Mouse (Mus musculus): ENCODE results near the gene Morn5. TPM values are rescaled to one million over a fixed set of nuclear protein-coding genes. Genes with fewer than 3 reads are reported as not detected.

Morn5 gene
- polyA plus RNA-seq, 1 experiment from 2014 or later: not detected

DNA sequence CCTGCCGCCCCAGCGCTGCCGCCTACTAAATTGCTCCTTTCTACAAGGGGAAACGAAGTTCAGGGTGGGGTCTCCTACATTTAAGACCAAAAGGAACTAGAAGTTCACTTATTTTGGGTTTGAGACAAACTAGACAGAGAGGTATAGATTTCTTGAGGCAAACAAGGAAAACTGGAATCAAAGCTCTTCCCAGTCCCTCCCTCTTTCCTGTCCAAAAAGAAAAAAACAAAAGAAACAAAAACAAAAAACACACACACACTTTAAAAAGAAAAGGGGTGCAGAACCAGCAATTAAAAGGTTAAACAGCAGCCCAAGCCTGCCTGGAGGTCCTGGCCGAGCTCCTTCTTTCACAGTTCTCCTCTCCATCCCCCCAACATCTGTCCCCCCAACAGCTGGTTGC lies 48.8 kb downstream of the Morn5 start:
- H3K9me3 ChIP-seq (ENCODE audit: control insufficient read depth, low read length): no peaks in the 10 kb centered on the region
- H3K4me3 ChIP-seq (ENCODE audit: low read depth, low read length): no peak overlapping the region
- no peaks in the 10 kb centered on the region for H3K4me1 ChIP-seq (replicated peaks; ENCODE audit: control insufficient read depth, insufficient read depth)
- no peak overlapping the region for H3K27ac ChIP-seq (replicated peaks)
- TF ChIP-seq CTCF (IDR thresholded peaks at IDR 0.05; ENCODE audit: low read depth) (no peak), EP300 (optimal IDR thresholded peaks at IDR 0.05) (no peak)
- DNase-seq (ENCODE audit: low spot score): no peak
- WGBS: 16% methylated on average over 5 of the region's 5 CpGs
- no peak overlapping the region for H3K9ac ChIP-seq (ENCODE audit: low read length)
- no peak overlapping the region for H3K4me2 ChIP-seq (replicated peaks; ENCODE audit: low read depth)
- no peak for ATAC-seq (ENCODE audit: low FRiP score, low TSS enrichment)
- no peaks in the 10 kb centered on the region for H3K36me3 ChIP-seq (ENCODE audit: control insufficient read depth, insufficient read depth, low read length)
- peaks cover 39% of the 10 kb centered on the region; the same call in 1 of the 2 replicates for H3K27me3 ChIP-seq (ENCODE audit: control insufficient read depth, insufficient read depth, low read length)

DNA sequence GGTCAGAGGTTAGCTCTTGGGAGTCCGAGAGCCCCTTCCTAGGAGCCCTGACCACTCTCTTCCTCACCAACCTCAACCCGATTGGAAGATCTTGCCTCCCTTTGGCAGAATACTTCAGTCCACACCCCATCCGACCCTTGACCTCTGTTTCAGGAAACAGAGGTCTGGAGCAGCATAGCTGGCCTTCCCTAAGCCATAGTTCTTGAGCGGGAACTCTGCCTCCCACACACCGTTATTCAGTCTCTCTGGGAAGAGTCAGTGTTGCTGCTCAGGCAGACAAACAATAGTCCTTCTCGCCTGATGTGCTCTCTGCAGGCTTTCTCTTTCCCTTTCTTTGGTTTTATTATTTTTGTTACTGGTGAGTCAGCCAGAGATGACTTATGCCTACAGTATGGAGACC lies 50.5 kb downstream of the Morn5 start:
- Histone ChIP-seq H3K36me3 (ENCODE audit: control insufficient read depth, insufficient read depth, low read length) (no peaks in the 10 kb centered on the region), H3K4me3 (ENCODE audit: low read depth, low read length) (no peak overlapping the region), H3K9ac (ENCODE audit: low read length) (no peak overlapping the region), H3K27ac (replicated peaks) (no peak overlapping the region), H3K9me3 (ENCODE audit: control insufficient read depth, low read length) (no peaks in the 10 kb centered on the region), H3K27me3 (ENCODE audit: control insufficient read depth, insufficient read depth, low read length) (peaks cover 29% of the 10 kb centered on the region; the same call in 1 of the 2 replicates), H3K4me1 (replicated peaks; ENCODE audit: control insufficient read depth, insufficient read depth) (no peaks in the 10 kb centered on the region), H3K4me2 (replicated peaks; ENCODE audit: low read depth) (no peak overlapping the region)
- no peak for ATAC-seq (ENCODE audit: low FRiP score, low TSS enrichment)
- no peak for DNase-seq (ENCODE audit: low spot score)
- 16% methylated on average over 6 of the region's 6 CpGs for WGBS
- TF ChIP-seq EP300 (optimal IDR thresholded peaks at IDR 0.05) (no peak), CTCF (IDR thresholded peaks at IDR 0.05; ENCODE audit: low read depth) (no peak)

DNA sequence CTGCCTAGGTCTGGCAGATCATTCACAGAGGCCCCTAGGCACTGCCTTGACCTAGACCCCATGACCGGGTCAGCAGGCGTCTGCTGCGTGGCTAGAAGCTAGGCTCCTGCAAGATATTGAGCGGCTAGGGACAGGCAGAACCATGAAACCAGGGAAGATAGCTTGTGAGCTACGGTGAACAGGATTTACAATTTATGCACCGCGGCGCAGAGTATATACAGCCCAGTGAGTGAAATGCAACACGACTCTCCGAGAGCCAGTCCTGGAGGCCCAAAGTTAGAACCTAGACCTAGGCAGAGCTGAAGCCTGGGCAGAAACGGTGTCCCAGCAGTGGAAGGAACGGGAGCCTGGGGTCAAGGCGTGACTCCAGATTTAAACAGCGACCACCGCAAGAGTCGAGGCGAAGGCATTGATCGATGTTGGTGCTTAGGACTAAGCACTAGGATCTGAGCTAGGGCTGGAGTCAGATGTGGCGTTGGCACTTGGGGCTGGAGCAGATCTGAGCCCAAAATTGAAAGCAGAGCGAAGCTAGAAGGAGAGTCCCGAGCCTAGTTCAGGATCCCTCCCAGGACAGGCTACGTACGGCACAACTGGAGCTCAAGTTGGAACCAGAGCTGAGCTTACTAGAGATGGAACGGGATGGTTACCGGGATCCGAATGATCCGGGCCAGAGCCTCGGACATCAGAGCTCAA lies 52.8 kb downstream of the Morn5 start:
- peak overlapping the region; percentile 65 for H3K4me2 ChIP-seq (replicated peaks; ENCODE audit: low read depth)
- WGBS: 8% methylated on average over 28 of the region's 28 CpGs
- no peaks in the 10 kb centered on the region for H3K9me3 ChIP-seq (ENCODE audit: control insufficient read depth, low read length)
- DNase-seq (ENCODE audit: low spot score) (no peak), ATAC-seq (ENCODE audit: low FRiP score, low TSS enrichment) (no peak)
- no peak for TF ChIP-seq EP300 (optimal IDR thresholded peaks at IDR 0.05)
- TF ChIP-seq CTCF (IDR thresholded peaks at IDR 0.05; ENCODE audit: low read depth): no peak
- H3K36me3 ChIP-seq (ENCODE audit: control insufficient read depth, insufficient read depth, low read length): no peaks in the 10 kb centered on the region
- peak overlapping the region; percentile 45 for H3K4me3 ChIP-seq (ENCODE audit: low read depth, low read length)
- no peak overlapping the region for H3K9ac ChIP-seq (ENCODE audit: low read length)
- peaks cover 29% of the 10 kb centered on the region; the same call in 1 of the 2 replicates for H3K27me3 ChIP-seq (ENCODE audit: control insufficient read depth, insufficient read depth, low read length)
- no peaks in the 10 kb centered on the region for H3K4me1 ChIP-seq (replicated peaks; ENCODE audit: control insufficient read depth, insufficient read depth)
- no peak overlapping the region for H3K27ac ChIP-seq (replicated peaks)

DNA sequence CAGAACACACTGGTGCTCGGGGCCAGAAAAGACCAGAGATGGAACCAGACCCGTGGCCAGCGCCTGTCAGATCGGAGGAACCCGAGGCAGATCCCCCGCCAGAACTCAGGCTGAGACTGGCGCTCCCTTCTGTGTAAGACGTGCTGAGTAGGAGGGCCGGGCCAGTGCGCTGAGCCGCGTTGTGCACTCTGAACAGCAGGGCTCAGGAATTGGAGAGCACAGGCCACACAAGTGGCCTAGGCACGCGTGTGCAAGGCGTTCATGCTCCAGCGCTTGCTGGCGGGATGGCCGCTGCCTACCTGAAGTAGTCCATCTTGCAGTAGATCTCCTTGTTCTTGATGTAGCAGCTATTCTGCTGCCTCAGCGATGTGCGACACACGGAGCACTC lies 53.3 kb downstream of the Morn5 start:
- Histone ChIP-seq H3K4me1 (replicated peaks; ENCODE audit: control insufficient read depth, insufficient read depth) (no peaks in the 10 kb centered on the region), H3K4me3 (ENCODE audit: low read depth, low read length) (peak overlapping the region; percentile 45), H3K9me3 (ENCODE audit: control insufficient read depth, low read length) (no peaks in the 10 kb centered on the region), H3K9ac (ENCODE audit: low read length) (no peak overlapping the region), H3K27me3 (ENCODE audit: control insufficient read depth, insufficient read depth, low read length) (peaks cover 28% of the 10 kb centered on the region; the same call in 1 of the 2 replicates), H3K36me3 (ENCODE audit: control insufficient read depth, insufficient read depth, low read length) (no peaks in the 10 kb centered on the region), H3K4me2 (replicated peaks; ENCODE audit: low read depth) (peak overlapping the region; percentile 65), H3K27ac (replicated peaks) (no peak overlapping the region)
- DNase-seq (ENCODE audit: low spot score) (peak; percentile 35), ATAC-seq (ENCODE audit: low FRiP score, low TSS enrichment) (no peak)
- TF ChIP-seq CTCF (IDR thresholded peaks at IDR 0.05; ENCODE audit: low read depth) (no peak), EP300 (optimal IDR thresholded peaks at IDR 0.05) (no peak)
- 8% methylated on average over 21 of the region's 21 CpGs for WGBS

DNA sequence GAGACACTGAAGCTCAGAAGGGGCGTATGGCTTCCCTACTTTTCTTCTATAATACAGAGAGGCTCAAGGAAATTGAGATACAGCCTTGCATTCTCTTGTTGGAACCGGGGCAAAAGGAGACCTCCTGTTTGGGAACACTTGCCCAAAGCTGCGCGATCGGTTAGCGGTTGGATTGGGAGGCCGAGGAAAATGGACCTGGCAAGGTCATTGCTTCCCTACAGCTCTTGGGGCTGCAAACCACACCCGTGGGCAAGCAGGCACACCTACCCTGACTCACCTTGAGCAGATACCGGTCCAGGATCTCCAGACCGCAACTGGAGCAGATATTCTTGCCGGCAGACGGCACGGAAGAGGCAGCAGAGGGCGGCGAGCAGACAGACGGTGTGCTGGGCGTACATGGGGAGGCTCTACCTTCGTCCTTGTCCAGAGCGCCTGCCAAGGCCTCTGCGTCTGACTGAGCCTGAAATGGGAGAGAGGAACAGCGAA lies 53.9 kb downstream of the Morn5 start:
- peak overlapping the region; percentile 45 for H3K4me3 ChIP-seq (ENCODE audit: low read depth, low read length)
- H3K27me3 ChIP-seq (ENCODE audit: control insufficient read depth, insufficient read depth, low read length): peaks cover 28% of the 10 kb centered on the region; the same call in 1 of the 2 replicates
- ATAC-seq (ENCODE audit: low FRiP score, low TSS enrichment) (no peak), DNase-seq (ENCODE audit: low spot score) (peak; percentile 27)
- H3K36me3 ChIP-seq (ENCODE audit: control insufficient read depth, insufficient read depth, low read length): no peaks in the 10 kb centered on the region
- H3K27ac ChIP-seq (replicated peaks): no peak overlapping the region
- H3K4me2 ChIP-seq (replicated peaks; ENCODE audit: low read depth): peak overlapping the region; percentile 65
- 3% methylated on average over 21 of the region's 21 CpGs for WGBS
- H3K4me1 ChIP-seq (replicated peaks; ENCODE audit: control insufficient read depth, insufficient read depth): no peaks in the 10 kb centered on the region
- no peak for TF ChIP-seq CTCF (IDR thresholded peaks at IDR 0.05; ENCODE audit: low read depth)
- TF ChIP-seq EP300 (optimal IDR thresholded peaks at IDR 0.05): no peak
- no peaks in the 10 kb centered on the region for H3K9me3 ChIP-seq (ENCODE audit: control insufficient read depth, low read length)
- H3K9ac ChIP-seq (ENCODE audit: low read length): no peak overlapping the region
